Mouse (Mus musculus) fibroblast of lung, adult 2 months (primary cell): ENCODE measurements around the gene Mier2.
A peak's percentile ranks its signal among the peaks of the same experiment; 100 is the strongest.

Experiments used
- DNase-seq: peaks from one replicate; pipeline ENCODE4 v3.0.0-alpha.2; 2011; ENCODE audit warnings: low read depth

The Mier2 gene

DNA sequence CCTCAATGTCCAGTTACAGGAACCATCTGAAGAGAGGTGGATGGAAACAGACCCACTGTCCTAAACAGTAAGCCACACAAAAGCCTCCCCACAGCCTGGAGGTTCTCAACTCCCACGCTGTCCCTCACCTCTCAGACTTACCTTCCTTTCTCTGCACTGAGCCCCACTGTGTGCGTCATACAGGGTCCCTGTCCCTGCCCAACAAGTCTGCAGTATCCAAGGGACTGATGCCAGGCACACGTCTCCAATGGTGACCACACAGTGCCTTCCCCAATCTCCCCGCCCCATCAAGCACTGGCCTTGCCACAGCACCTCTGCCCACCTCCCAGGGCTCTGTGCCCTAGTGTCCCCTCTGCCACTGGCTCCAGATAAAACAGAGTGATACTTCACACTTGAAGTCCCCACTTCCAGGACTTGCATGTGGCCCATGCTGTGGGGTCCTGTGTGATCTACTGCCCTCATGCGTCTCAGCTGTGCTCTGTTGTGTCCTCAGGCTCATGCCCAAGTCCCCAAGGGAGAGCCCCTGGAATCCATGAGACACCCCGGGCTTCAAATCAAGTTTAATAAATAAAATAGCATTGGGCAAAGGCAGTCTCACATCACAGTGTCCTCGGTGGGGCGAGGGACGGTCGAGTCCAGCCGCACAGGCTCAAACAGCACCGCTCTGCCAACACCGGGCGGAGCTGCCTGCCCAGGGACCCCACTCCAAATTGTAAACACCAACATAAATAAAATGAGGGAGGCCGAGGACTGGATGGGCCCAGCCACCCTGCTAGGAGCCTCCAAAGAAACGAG is 15.1 kb downstream of the Mier2 start:
- no peak for DNase-seq

DNA sequence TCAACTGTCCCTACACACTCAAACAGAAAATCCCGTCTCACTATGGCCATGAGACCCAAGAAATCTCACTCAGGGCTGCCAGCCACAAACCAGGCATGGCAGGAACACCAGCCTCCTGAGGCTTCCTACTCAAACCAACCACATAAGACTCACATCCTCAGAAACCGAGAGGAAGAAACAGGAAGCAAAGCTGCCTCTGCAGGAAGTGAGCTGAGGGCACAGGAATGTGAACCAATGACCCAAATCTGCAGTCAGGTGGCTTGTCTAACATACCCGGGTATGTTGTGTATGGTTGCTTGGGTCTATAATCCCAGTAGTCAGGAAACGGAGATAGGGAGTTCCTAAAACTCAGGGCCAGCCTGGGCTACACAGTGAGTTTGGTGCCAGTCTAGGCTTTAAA is 16.1 kb downstream of the Mier2 start:
- no peak for DNase-seq

DNA sequence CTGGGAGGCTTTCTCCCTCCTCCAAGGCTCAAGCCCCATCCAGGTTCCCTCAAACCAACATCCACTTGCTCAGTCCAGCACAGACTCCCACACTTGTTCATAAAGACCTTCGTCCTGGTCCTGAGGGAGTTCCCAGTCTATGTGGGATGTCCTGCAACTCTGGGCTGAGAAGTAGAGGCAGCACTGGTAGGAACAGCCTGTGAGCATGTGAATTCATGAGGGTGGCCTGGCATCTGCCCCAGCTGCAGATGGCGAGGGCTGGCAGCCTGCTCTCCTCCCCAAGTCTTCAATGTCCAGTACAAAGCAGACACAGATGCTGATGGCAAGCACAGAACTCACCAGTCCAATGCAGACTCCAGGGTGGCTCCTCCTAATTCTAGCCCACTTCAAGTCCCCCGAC is 16.7 kb downstream of the Mier2 start:
- no peak for DNase-seq

DNA sequence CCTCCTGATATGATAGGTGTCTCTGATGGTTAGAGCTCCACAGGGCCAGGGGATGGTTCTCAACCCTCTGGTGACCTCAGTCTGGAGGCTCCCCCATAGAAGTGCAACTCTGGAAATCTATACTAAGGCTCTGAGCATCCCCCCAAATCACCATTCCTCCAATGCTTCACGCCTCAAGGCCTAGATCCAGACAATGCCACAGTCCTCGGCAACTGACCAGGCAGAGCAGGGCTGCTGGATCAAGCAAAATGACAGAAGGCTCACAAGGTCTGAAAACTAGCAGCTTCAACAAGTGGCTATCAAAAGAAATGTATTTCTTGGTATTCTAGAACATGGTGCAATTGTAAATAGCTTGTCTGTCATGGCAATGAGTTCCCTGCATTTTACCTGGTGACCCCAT is 17.2 kb downstream of the Mier2 start:
- DNase-seq: no peak

DNA sequence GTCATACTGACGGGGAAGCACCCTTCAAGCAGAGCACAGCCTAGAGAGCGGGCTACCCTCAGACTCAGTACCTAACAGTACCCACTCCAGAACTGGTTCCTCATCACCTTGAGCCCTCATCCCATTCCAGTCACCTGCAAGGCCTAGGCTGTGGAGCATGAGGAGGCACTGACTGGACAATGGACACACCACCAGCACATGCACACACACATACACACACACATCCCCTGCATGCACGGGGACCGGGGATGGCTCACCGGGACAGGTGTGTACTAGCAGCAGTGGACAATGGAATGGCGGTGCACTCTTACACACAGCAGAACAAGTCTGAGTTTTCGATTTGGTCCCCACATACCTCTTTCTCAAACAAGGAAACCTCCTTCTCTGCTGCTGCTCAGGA is 17.7 kb downstream of the Mier2 start:
- DNase-seq: no peak

DNA sequence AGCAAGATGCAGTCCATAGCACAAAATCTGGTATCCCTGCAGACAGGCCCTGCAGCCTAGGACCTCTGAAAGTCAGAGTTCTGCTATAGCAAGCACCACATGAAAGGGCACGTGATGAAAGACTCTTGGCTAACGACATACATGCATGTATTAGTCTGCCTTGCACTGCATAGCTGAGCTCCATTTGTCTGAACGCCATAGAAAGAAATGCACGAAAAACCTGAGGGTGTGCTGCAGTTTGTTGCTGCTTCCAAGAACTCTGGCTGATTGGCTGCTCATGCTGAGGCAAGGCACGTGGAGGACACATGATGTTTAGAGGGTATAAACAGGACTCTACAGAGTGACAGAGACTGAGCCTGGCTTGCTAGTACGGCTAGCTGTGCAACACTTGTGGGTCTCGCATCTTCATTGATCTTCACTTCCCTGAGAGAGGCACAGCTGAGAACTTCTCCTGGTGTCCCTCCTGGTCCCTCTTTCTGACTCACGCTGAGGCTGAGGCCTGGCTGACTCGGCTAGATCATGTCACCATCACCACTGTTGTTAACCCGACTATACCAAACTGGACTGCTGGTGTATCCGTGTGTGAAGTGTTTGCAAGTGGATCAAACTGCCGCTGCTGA is 18.4 kb downstream of the Mier2 start:
- DNase-seq: no peak

DNA sequence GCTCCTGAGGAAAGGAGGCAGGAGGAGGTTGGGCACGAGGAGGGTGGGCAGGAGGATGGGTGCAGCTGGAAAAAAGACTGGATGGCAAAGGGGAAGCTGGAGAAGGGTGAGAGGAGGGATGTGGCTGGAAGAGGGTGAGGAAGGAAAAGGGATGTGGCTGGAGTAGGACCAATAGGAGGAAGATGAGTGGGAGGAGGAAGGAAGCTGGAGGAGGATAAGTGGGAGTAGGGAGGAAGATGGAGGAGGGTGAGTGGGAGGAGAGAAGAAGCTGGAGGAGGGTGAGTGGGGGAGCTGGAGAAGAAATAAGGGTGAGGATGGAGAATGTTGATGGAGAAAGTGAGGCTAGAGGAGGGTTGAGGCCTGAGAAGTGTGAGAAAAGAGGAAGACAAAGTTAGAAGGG is 19.6 kb downstream of the Mier2 start:
- DNase-seq: no peak

DNA sequence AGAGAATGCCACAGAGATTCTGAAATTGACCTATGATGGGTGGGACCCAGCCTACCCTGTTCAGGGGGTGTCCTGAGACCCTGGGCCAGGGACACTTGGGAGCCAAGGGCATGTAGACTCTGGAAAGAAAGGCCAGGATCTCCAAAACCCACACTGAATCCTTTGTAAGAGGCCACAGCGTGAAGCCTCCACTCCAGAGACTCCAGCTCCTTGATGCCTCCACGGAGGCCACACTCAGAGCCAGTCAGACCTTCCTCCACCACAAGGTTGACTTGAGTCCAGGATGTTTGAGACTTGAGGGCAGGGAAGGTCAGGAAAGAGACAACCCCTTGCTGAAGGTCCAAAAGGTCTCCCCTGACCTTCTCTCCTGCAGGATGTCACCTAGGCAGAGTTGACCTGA is 20.6 kb downstream of the Mier2 start:
- DNase-seq: no peak

DNA sequence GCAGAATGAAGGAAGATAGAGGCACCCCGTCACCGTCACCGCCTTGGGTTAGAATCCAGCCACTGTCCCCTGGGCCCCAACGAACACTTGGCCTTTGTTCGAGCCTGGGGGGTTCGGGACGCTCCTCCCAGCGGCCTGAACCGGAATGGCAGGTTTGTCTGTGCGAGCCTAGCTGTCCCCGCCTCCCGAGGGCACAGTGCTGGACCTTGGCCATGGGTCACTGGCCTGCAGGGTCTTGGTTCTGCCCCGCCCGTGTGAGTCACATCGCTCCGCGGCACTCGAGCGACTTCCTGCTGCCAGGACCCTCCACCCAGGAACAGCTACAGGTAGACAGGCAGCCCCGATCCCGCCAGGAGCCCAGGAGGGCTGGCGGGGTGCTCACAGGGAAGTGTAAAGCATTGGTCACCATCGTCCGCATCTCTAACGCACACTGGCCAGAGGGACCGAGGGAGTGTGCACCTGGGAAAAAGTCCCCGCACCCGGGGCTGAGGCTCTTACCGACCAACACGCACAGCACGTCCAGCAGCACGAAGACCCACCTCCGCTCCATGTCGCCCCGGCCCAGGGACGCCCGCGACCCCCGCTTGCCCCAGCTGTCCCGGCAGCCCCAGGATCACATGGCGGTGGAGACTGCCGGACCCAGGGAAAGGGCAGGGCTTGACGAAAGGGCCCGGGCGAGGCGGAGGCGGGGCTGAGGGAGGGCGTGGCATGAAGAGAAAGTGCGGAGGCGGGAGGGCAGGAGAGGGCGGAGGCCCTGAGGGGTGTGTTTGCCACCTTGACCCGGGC is 21.7 kb downstream of the Mier2 start, which contains the start of gene Plpp2:
Gene Plpp2 (minus strand): TSS at position 671 of the 786 bp plus-strand sequence.
- peak; percentile 34 for DNase-seq

DNA sequence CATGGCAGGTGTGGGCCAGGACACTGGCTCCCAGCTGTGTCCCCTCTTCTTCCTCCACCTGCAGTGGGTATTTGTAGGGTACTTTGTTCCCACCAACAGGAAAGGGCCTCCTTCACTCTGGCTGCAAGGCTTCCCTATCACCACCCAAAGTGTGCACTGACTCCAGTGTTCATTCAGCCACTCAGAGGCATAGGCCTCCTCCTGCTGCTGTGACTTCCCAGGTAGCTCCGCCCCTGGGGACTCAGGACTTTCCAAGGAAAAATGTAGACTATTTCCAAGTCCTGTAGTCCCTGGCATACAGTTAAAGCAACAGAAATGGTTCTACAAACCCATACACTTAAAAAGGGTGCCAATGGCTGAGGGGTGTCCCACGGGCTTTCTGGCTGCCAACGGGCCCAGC is 22.3 kb downstream of the Mier2 start:
- no peak for DNase-seq

DNA sequence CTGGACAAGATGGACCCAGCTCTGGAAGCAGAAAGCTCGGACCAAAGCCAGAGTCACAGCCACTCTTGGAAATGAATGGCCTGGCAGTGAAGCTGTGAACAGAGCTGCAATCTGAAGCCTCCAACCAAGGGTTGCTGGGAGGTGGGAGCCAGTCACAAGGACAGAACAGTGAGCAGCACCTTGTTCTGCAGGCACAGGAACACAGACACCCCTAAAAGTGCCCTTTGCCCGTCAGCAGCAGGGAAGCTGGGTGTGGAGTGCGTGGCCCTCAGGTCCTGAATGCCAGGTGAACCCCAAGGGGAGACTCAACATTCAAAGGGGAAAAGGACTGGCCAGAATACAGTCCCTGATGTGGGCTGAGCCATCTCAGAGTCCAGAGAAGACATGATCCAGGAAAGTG is 23.4 kb downstream of the Mier2 start:
- no peak for DNase-seq

DNA sequence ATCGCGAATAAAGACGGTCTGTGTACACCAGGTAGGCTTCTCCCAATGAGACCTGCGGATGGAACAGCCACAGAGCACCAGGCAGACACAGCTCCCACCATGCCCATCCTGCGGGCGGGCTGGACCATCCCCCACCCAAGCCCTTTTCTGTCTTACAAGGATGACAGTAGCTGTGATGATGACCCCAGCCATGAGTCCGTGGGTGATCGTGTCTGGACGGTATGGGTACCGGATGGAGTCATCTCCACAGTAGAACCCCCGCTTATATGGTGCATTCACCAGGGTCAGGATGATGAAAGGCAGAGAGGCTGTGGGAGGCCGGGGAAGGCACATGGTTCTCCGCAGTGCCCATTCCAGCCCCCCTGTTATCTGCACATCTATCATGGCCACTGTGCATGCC is 24.3 kb downstream of the Mier2 start:
- DNase-seq: no peak

DNA sequence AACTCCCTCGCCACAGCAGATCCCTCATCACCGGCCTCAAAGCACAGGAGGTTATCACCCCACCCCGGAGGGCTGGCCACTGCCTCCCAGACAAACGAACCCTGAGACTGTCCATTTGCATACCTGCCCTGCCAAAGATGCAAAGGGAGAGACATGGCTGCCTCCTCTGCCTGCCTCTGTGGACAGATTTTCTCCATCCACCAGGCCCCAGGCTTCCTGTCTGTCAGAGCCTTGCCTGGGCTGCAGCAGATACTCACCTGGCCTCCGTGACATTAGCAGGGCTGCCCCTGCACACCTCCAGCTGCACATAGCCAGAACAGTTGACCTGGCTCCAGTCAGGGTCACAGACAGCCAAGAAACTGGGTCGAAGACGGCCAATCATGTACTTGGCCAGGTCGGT is 24.8 kb downstream of the Mier2 start:
- DNase-seq: no peak

DNA sequence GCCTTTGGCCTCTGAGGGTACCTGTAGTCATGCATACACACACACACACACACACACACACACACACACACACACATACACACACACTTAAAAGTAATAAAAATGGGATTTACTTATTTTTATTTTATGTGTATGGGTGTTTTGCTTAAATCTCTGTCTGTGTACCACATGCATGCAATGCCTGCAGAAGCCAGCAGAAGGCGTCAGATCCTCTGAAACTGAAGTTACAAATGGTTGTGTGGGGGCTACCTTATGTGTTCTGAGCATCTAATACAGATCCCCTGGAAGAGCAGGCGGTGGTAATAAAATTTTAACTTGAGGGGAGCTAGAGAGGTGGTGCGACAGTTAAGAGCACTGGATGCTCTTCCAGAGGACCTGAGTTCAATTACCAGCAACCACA is 26.9 kb downstream of the Mier2 start:
- no peak for DNase-seq

DNA sequence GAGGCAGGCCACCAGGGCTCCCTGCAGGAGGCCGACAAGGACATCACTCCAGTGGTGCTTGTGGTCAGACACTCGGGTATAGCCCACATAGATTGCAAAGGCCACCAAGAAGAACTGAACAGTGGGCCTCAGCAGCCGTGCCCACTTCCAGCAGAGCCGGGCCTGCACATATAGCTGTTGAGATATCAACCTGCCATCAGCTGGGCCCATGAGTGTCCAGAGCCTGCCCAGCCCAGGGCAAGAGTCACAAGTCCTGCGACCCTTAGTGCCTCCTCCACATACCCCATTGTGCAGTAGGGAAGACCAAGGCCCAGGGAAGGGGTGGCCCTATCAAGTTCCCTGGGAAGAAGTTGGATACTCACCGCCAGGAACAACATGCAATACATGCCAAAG is 27.6 kb downstream of the Mier2 start:
- no peak for DNase-seq

DNA sequence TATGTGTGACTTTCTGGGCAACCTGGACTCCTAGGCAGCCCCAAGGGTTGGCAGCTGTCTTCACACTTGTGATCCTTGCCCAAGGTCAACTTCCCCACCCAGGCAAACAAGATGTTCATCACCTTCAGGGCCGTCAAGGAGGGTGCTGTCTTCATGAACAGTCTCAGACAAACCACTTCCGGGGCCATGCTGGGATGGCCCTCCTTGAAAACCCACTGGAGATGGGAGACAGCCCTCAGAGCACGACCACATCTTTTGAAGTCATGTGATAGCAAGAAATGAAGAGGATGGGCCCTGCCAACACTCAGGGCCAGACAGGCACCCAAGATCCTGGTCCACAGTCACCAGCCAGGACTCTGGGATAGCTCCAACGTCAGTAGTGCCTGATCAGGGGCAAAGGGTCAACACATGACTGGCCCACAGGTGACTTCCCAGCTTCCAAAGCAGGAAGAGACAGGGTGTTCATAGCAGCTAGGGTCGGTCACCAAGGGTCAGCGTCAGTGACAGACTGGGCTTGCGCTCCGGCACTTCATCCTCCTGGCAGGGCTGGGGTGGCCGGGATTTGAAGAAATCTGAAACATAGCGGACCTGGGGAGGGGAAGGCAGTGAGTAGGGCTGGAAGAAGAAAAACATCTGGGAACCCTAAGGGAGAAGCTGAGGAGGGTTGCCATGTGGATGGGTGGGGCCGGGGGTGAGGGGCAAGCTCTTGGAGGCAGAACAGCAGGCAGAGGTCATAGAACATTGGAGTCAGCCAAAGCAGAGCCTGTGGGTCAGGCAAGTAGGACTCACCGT is 28.1 kb downstream of the Mier2 start:
- no peak for DNase-seq

DNA sequence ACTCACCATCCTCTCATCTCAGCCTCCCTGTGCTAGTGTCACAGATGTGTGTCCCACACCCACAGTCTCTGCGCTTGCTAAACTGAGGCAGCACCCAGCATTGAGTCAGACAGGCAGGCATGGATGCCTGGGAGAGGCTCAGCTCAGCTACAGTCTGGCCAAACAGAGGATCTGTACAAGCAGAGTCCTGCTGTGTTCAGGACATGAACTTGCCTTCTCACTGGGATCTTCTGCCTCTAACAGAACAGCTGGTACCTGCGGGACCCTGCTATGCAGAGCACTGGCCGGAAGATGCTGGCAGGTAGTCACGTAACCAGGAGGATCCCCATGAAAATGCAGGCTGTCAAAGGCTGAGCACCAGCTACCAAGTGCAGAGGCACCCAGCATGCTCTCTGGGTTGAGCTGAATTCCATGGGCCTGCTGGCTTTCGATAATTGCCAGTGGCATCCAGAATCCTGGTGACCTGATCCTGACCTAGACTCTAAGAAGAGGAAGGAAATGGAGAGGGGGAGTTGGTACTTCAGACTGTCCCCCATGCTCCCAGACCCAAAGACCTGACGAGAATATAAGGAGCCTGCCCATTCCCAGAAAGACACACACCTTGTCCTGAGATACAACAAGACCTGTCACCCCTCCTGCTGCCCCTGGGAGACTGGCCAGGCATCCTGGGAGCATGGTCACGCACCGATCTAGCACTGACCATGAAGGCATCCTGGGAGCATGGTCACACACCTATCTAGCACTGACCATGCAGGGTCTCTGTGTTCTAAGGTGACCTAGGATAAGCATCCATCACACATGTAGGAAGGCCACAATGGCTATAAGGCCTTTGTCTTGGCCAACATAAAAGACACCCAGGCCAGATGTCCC is 29.3 kb downstream of the Mier2 start:
- no peak for DNase-seq

DNA sequence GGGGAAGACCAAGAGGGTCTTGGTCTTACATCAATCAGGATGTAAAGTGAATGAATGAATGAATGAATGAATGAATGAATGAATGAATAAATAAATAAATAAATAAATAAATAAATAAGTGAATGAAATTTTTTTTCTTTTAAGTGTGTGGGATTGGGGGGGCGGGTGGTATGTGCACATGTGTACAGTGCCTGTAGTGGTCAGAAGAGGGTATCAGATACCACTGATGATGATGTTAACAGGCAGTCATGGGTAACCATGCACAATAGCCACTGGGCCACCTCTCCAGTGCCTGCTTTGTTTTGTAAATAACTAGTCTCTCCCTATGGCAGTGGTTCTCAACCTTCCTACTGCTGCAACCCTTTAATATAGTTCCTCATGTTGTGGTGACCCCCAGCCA is 30.6 kb downstream of the Mier2 start:
- no peak for DNase-seq

DNA sequence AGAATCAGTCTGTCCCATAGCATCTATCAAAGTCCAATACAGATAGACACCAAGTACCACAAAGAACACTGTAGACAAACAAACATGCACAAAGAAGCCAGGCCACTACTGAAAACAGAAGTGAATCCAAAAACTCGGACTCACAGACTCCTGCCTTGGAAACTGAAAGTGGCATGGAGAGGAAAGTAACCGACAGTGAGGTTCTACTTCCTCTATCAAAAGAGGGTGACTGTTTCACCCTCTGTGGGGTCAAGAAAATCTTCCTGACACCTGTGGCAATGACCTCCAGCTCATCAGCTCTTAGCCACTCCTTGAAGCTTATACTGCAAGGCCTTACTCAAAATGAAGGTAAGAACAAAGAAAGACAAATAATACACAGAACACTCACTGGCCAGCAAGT is 48.3 kb downstream of the Mier2 start:
- DNase-seq: no peak

DNA sequence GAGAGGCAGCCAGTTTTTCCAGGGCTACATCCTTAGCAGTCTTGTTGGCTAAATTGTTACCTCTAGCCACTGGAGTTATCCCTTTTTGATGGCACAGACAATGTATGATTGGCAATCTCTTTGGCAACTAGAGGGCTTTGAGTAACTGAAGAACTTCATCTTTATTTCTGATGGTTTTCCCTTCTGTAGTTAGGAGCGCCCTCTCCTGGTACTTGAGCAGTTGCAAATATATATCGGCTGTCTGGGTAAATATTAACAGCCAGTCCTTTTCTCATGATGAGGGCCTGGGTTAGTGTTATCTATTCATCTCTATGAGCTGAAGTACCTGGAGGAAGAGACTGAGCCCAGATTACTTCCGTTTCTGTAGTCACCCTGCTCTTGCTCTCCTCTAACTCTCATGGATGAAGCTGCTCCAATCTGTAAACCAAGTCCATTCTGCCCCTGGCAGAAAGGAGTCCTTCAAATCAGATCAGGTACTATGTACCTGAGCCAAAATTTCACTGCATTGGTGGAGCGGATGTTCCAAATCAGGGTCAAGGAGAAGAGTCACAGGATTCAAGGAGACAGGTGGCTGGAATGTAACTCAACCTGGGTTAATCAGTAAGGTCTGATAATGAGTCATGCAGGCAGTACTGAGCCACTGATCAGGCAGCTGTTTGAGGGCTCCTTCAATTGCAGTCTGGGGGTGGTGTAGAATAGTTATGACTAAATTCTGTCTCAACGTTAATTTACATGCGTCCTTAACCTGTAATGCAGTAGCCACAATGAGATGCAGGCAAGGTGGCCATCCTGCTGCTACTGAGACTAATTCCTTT is 52.0 kb downstream of the Mier2 start:
- no peak for DNase-seq
